Mouse (Mus musculus) brown adipose tissue, adult 24 weeks (tissue): ENCODE measurements around the gene Ppwd1. TPM values are rescaled to one million over a fixed set of nuclear protein-coding genes. Genes with fewer than 3 reads are reported as not detected.

Experiments
- polyA plus RNA-seq: library from polyadenylated mRNA; stranded (reverse); fragments of >200 nt; gene quantifications from 2 replicates; pipeline ENCODE4 v1.2.4, GENCODE M21; 2012; ENCODE audit not compliant: missing spikeins, insufficient read depth, insufficient read length

The Ppwd1 gene
- polyA plus RNA-seq, 1 experiment, result 11.2 TPM

Other genes starting within 250 kb of the Ppwd1 start
- 18.0 and 20.0 TPM in 2 replicates for gene Nln, start 119.2 kb downstream of the Ppwd1 start, polyA plus RNA-seq
- 2.4 and 4.2 TPM in 2 replicates for gene Sgtb, start 119.1 kb downstream of the Ppwd1 start, polyA plus RNA-seq
- 34.1 and 40.2 TPM in 2 replicates for gene Trappc13, start 50.4 kb downstream of the Ppwd1 start, polyA plus RNA-seq
- 10.4 and 11.1 TPM in 2 replicates for gene Trim23, start 50.0 kb downstream of the Ppwd1 start, polyA plus RNA-seq
- gene Cenpk, start 232 bp downstream of the Ppwd1 start, polyA plus RNA-seq, result 1.3 TPM in 1 of 2 replicates, not detected in the other
- 0.17 and 1.5 TPM in 2 replicates for gene Adamts6, start 59.0 kb upstream of the Ppwd1 start, polyA plus RNA-seq